Mouse (Mus musculus) neural tube, embryonic 10.5 days (tissue): ENCODE data around the gene Ankdd1a.
A peak's percentile ranks its signal among the peaks of the same experiment; 100 is the strongest.

Experiments used
- DNase-seq: peaks from one replicate; pipeline ENCODE4 v3.0.0-alpha.2; 2017; ENCODE audit warnings: low spot score; ENCODE audit errors: extremely low spot score

Gene Ankdd1a

GRCm38 (mm10) chr9:65508449-65508848 lies 11.5 kb downstream of the Ankdd1a start:
- no peak for DNase-seq

- no peak for DNase-seq
Measured at GRCm38 (mm10) chr9:65502721-65503505, 17.1 kb downstream of the Ankdd1a start.

GRCm38 (mm10) chr9:65502146-65502545 lies 17.8 kb downstream of the Ankdd1a start:
- DNase-seq: peak; percentile 32

DNA sequence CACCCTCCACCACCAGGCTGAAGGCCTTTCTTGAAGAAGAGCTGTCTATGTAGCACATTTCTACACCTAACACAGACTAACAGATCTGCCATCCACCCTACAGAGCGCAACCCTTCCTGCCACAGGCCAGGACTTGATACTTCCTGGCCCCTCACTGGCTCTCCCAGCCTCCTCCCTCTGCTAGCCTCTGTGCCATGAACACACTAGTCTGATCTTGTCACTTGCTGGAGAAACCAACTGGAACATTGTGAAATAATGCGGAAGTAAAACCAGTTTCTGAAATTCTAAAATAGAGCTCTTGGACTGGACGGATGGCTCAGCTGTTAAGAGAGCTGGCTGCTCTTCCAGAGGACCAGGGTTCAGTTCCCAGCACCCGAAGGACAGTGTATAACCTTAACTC lies 27.1 kb downstream of the Ankdd1a start:
- no peak for DNase-seq

GRCm38 (mm10) chr9:65492351-65492750 lies 27.6 kb downstream of the Ankdd1a start:
- no peak for DNase-seq

- DNase-seq: no peak
Measured at GRCm38 (mm10) chr9:65491476-65491875, 28.5 kb downstream of the Ankdd1a start.

DNA sequence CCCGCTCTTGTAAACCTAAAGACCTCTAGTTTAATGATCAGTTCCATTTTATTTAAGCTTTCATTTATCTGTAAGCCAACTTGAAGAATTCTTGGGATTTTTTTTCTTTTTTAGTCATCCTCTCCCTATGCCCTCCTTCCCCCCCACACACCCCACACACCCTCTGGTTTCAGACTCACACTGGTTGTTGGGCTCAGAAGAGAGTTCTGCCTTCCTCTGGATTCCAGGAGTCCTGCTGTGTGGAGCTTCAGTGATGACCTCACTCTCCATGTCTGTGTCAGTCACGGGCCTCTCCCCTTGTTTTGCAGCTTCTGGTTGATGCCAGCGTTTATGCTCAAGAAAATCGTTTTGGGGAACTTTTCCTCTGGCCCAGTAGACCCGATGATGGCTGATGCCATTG lies 39.9 kb downstream of the Ankdd1a start:
- no peak for DNase-seq

GRCm38 (mm10) chr9:65479158-65479557 lies 40.8 kb downstream of the Ankdd1a start:
- no peak for DNase-seq

DNA sequence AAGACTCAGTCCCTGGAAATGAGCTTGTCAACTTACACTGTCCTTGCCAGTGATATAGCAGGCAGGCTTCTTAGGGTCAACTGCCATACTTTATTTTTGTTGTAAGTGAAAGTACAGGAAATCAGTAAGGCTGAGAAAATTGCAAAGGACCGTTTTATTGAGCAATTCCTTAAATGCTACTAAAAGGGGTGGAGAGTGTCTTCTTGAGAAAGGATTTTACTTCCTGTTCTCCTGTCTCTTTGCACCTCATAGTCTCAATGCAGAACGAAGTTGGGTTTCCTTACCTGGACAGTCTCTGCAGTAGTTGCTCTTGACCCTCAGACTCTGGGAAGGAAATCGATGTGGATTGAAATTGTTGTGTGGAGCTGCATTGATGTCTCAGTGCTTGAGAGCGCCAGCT lies 47.2 kb downstream of the Ankdd1a start:
- no peak for DNase-seq

DNA sequence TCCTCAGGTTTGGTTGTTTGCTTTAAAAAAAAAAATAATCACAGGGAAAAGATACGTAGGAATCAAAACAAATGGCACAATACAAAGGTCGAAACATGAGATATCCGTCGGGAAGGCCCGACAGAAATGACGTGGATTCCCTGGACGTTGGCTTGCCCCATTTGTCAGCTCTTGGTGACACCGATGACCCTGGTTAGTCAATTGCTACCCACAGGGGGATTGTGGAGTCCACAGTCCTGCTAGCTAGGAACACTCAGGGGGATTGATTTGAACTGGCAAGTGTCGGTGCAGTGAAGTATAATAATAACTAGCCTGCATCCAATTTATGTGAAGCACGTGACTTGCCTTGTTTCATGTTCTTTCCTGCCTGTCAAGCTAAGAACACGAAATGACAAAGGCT lies 52.3 kb downstream of the Ankdd1a start:
- no peak for DNase-seq

- no peak for DNase-seq
Measured at GRCm38 (mm10) chr9:65465241-65465640, 54.8 kb downstream of the Ankdd1a start.

DNA sequence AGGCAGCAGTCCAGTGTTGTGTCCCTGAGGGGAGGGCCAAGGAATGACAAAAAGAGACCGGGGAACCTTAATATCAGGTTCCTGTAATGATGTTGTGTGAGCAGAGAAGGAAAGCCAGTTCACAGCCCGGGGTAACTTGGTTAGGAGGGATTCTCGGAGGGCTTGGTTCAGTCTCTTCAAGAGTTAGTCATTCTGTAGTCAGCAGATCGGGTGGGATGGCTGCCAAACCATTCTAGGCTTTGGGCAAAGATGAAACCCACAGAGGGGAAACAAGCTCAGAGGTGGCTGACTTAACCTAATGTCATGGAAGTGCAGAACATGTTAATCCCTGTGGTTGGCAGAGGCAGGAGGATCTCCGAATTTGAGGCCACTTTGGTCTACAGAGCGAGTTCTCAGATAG lies 55.8 kb downstream of the Ankdd1a start:
- DNase-seq: no peak

GRCm38 (mm10) chr9:65462544-65462943 lies 57.4 kb downstream of the Ankdd1a start:
- no peak for DNase-seq

DNA sequence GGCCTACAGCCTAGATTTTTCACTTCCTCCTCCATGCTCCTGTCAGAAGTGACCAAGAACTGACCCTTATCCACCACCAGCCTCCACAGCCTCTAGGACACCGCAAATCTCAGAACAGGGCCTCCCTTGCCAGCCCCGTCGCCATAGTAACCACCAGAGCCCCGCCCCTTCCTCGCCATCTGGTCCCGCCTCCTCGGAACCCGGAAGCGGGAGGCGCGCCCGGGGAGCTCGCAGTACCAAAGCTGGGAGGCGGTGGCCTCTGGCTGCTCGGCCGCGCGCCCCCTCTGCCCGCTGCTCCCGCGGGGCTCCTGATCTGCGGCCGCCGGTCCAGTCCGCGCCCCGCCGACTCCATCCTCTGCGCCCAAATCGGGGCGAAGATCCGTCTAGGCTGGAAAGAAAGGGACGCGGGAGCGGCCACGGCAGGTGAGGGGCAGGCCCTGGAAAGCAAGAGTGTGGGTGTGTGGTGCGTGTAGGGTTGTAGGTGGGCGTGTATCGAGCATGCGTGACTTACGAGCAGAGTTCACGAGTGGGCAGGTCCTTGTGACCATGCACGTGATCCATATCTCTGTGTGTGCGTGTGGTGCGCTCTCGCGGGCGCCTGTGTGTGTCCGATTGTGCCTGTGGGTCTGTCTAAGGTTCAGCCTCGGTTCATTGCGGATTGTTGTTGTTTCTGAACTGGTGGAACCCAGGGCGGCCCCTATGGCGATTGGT lies 59.1 kb downstream of the Ankdd1a start, which contains the start of gene Spg21:
Spg21 (plus strand) TSS at position 216 of the 711 bp plus-strand sequence.
- DNase-seq: peak; percentile 98

DNA sequence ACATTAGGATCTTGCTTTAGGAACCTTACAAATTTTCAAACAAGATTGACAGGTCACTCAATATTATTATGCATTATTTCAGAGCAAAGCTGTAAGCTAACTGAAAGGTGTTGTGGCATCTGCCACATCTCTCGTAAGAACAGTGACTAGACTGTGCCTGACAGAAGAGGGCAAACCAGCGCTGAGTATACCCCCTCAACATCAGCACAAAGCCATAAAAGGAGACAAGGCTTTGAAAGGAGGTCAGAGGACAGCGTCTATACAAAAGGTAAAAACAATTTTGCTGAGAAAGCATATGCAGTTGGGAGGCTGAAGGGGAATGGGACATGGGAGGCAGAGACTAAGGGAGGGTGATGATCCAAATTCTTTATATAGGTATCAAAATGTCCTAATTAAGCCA lies 59.8 kb downstream of the Ankdd1a start:
- DNase-seq: no peak

GRCm38 (mm10) chr9:65458975-65459374 lies 61.0 kb downstream of the Ankdd1a start:
- DNase-seq: no peak

DNA sequence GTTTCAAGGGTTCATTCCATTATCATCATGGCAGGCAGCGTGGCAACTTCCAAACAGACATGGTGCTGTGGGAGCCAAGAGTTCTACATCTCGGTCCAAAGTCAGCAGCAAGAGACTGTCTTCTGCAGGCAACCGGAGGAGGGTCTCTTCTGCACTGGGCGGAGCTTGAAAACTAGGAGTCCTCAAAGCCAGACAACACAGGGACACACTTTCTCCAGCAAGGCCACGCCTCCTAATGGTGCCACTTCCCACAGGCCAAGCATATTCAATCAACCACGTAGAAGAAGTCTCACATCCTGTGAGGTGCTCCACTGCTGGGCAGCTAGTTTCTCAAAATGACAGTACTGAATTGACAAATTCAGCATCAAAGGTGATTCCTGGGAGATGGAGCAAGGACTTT lies 72.0 kb downstream of the Ankdd1a start:
- DNase-seq: no peak

DNA sequence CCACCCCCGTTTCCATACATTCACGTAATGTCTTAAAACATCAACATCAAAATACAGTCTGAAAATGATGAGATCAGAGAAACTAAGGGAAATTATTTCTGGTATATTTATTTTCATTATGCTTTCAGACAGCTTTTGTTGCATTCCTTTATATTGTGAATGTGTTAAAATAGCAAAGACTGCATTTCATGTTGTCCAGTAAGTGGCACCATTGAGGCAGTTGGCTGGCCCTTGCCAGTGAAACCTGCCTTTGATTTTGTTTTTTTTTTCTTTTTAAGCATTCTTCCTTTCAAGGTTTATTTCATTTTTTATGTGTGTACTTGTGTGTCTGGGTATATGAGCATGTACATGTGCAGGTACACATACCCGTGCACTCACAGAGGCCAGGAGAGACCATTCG lies 75.3 kb downstream of the Ankdd1a start:
- DNase-seq: no peak
